Mouse (Mus musculus) mouse embryonic stem cell (cell line): Measurements from ENCODE around the gene Olfm2.
"Not testable (repeated sequence)": the region's sequence is repeated elsewhere in the genome, so short reads cannot be mapped to it uniquely, and the experiment has no call there.

Source experiments
- in situ Hi-C, 2 experiments: fragments of 300-500 bp; cut with MboI; formaldehyde crosslinking; loops; 1 replicate in 1 of 2; 3 replicates in 1 of 2; pipeline ENCODE4 v1.14.3; 2019 to 2020; ENCODE audit warnings: low sequenced_read_pairs in 2 of 2, low pct_unique_long_range_greater_than_20kb in 1 of 2, mixed read lengths in 1 of 2; ENCODE audit not compliant: unreplicated experiment in 1 of 2

Olfm2 gene

DNA sequence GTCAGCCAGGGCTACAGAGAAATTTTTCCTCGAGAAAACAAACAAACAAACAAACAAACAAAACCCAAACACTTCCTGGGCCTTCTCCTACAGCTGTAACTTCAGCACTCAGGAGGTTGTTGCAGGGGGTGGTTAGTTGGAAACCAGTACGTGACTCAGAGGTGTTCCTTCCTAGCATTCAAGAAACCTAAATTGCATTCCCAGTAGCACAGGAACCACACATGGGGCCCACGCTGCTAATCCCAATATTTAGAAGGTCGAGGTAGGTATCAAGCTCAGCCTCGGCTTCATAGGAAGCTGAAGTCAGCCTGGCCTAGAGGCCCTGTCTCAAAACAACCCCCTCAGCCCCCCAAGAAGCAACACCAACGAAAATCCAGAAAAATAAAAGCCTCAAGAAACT, 104.6 kb downstream of the Olfm2 start:
- in situ Hi-C loops: no loop called here

DNA sequence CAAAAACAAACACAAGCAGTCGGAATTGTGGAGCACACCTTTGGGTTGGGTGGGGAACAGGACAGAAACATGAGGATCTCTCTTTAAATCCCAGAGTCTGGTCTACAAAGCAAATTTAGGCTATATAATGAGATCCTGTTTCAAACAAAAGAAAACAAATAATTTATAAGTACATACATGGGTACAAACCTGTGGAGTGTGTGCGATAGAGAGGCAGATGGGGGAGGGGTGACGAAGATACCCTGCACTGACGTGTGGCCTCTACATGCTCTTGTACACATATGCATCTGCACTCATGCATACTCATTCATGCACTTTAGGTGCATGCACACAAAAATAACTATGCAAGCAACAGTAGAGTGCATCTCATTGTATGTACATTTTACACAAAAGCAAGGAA, 106.7 kb downstream of the Olfm2 start:
- in situ Hi-C loops: no loop called here

DNA sequence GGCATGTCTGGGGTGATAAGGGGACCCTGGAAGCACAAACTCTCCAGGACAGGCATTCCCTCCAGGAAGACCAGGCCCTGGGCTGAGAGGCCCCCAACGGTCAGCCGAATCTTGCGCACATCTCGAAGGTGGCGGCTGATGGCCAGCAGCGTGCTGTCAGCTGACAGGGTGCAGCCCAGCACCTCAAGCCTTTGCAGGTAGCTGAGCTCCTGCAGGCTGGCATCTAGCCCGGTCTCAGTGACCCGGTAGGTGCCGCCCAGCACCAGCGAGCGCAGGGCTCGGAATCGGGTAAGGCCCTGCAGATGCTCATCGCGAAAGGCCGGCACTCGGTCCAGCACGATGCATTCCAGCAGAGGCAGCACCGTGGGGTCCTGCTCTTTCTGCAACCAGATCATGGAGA, 107.6 kb downstream of the Olfm2 start:
- in situ Hi-C loops: no loop called here

DNA sequence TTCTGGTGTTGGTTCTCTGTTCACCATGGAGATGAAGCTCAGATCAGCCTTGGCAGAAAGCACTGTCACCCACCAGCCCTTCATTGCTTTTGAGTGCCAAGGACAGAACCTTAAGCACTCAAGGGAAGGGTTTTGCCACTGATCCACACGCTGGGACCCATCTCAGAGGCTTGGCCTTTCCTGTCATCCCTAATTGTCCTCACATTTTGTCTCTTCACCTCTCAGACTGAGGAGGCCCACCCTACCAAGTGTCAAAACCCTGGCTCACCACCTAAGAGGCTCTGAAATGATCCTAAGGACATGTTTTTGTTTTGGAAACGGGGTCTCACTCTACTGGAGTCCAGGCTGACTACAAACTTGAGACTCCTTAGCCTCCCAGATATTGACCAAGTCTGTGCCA, 109.4 kb downstream of the Olfm2 start:
- in situ Hi-C loops: no loop called here

DNA sequence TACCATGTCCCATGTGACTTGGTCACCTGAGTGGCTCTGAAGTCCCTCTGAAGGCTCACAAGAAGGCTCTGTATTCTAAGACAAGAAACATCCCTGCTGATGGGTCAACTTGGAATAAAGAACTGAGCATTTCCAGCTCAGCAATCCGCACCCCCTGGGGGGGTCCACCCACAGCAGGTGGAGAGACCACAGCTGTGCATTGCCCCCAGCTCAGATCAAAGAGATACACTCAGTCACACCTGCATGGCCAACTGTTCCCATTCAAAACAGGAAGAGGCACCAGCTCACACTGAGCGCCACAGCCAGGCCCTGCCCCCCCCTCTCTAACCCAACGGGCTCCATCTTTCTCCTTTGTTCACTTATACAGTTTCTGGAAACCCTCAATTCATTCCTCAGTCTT, 109.9 kb downstream of the Olfm2 start:
- in situ Hi-C loops: no loop called here

DNA sequence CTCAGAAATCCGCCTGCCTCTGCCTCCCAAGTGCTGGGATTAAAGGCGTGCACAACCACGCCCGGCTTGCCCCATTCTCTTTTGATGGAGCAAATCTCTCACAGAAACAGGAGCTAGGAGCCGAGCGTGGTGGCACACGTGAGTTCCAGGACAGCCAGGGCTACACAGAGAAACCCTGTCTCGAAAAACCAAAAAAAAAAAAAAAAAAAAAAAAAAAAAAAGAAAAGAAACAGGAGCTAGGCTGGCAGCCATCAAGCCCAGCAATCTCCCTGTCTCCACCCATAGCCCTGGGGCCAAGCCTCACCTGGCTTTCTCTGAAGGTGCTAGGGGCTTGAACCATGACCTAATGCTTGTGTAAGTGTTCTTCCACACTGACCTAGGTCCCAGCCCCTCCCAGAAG, 110.5 kb downstream of the Olfm2 start:
- in situ Hi-C loops: not testable (repeated sequence)

DNA sequence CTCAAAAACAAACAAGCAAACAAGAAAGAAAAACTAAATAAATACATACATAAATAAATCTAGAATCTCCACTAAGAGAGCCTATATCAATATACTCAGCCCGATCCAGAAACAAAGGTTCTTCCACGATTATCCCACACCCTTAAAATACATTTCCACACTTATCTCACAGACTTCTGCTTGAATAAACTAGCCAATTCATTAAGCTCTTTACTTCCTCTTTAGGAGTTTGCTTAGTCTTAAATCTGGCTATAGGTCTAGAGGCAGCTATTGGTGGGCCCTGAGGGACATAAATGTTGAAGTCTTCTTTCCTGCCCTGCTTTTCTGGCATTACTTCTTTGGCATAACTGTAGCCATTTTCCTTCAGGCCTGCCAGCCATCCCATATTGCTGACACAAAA, 114.8 kb downstream of the Olfm2 start:
- in situ Hi-C loops: no loop called here
